Mouse (Mus musculus): ENCODE measurements around the gene Xxylt1. TPM values are rescaled to one million over a fixed set of nuclear protein-coding genes. Genes with fewer than 3 reads are reported as not detected.

The Xxylt1 gene
- total RNA-seq, 2 experiments from 2014 or later = 19.7 to 22.7 TPM

DNA sequence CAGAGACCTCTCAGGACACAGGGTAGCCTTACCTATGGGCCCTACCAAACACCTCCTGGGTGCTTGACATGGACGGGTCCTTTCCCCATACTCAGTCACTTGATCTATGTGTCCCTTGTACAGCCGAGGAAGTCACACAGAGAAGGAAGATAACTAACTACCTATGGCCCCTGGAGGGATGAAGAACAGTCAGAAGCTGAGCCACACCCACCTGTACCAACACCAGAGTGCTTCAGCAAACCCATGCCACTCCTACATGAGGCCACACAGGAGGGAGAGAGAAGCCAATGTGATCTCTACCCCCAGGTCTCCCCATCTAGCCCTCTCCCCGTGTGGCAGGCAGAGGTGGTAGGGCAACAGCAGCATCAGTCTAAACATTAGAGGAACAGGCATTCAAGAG lies 18.3 kb downstream of the Xxylt1 start:
- intact Hi-C loops (cut with DNase I) = no loop called here
- DNase-seq = no peak

DNA sequence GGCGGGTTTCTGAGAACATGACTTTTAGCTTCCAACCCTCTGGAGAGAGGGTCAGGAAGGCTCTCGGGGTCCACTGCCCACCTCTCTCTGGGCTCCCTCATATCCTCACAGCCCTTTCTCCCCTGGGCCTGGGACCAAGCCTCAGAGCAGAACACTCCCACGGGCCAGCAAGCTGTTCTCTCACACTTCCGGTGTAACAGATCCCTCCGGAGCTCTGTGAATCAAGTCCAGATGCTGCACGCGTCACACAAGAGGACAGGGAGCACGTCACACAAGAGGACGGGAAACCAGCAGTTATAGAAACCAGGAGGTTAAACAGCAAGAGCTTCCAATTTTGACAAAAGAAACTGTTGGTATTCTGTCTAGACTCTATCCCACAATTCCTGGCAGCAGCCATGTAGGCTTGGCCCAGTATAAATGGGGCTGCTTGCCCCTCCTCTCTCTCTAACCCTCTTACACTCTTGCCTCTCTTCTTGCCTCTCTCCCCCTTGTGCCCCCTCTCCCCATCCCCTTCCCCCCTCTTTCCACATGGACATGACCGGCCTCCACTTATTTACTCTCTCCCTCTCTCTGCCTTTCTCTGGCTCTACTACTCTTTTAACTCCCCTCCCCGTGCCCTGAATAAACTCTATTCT lies 19.9 kb downstream of the Xxylt1 start:
- intact Hi-C loops (cut with DNase I) = no loop called here
- DNase-seq = no peak

DNA sequence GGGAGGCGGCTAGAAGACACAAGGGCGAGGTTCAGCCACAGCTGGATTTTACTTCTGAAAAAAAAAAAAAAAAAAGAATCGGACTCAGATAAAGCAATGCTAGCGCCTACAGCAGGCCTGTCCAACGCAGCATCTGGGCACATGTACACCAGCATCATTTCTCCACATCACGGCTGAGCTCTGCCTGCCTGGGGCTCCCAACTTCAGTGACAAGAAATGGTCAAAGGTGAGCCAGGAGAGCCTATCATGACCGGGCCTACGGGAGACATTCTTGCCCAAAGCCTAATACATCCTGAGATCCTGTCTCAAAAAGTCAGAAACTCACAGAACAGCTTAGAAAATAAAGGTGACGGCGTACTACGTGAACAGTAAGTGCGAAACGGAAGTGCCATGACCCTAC lies 20.5 kb downstream of the Xxylt1 start:
- no peak for DNase-seq
- intact Hi-C loops (cut with DNase I) = no loop called here

GRCm38 (mm10) chr16:31060226-31060625 lies 21.0 kb downstream of the Xxylt1 start:
- DNase-seq = no peak
- intact Hi-C loops (cut with DNase I) = no loop called here

DNA sequence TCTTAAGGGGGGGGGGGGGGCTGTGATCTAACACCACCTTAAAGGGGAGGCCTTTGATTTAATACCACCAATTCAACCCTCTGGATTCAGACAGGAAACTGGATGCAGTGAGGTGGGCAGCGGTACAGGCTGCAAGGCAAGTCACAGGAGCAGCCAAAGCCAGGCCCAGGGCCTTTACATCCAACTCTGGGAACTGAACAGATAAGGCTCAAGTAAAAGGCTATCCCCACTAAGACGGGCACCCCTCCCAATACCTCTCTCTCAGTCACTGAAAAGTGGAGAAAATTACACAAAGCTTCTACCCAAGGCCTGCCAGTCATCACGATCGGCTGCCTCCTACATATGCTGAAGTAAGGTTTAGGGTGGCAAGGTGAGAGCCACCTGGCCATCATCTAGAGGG lies 21.5 kb downstream of the Xxylt1 start:
- intact Hi-C loops (cut with DNase I) = no loop called here
- no peak for DNase-seq

DNA sequence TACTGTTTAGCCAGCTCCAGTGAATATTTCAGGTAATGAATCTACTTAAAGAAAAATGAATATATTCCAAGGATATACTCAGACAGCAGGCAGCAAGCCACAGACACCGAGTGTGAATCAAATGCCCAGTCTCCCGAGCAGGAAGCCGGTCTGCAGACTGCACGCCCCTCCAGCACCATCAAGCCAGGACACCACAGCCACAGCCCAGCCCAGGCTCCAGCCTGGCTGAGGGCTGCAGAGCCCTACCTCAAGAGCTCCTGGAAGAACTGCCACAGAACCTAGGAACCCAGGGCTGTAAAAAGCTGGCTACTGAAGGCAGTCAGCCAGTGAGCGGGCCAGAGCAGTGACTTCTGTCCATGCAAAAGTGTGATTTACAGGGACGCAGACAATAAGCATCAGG lies 28.4 kb downstream of the Xxylt1 start:
- intact Hi-C loops (cut with DNase I) = no loop called here
- no peak for DNase-seq

- DNase-seq = no peak
- intact Hi-C loops (cut with DNase I) = no loop called here
These were observed 29.0 kb downstream of the Xxylt1 start for GRCm38 (mm10) chr16:31052177-31052726.

DNA sequence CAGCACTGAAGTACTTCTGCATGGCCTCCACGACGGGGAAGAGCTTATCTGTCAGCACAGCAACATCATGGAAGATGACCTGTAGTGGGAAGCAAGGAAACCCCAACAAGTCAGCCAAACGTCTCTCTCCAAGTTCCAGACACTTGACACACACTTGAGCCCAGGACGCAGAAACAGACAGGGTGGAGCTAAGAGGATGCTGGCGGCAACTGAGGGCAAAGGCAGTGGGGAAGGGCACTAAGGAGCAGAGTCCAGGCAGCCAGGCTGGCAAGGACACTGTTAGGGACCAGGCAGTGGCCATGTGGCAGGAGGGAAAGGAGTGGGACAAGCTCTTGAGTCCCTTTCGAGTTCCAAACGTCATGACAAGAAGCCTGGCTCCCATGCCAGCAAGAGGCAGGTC lies 30.5 kb downstream of the Xxylt1 start:
- intact Hi-C loops (cut with DNase I) = no loop called here
- DNase-seq = no peak

GRCm38 (mm10) chr16:31048194-31048593 lies 33.0 kb downstream of the Xxylt1 start:
- intact Hi-C loops (cut with DNase I) = no loop called here
- DNase-seq = no peak

- intact Hi-C loops (cut with DNase I) = no loop called here
- no peak for DNase-seq
These were observed 33.9 kb downstream of the Xxylt1 start for GRCm38 (mm10) chr16:31047186-31047898.

DNA sequence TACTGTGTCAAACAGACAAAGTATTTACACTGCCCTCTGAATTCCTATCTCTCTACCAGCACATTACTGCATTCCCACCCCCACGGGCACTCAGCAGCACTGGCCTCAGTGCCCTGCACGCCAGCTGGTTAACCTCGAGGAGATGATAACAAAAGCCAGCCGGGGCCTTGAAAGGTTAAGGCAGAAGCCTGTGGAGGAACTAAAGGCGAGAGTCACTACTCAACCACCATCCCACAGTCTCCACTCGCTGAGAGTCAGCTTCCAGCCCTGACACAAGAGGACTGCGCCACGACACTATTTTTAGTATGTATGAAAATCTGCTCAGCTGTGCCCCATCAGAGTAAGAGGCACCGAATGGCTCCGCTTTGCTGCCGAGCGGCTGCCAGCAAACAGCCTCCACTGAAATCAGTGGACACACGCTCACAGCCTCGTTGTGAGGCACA lies 35.0 kb downstream of the Xxylt1 start:
- intact Hi-C loops (cut with DNase I) = no loop called here
- DNase-seq = no peak

DNA sequence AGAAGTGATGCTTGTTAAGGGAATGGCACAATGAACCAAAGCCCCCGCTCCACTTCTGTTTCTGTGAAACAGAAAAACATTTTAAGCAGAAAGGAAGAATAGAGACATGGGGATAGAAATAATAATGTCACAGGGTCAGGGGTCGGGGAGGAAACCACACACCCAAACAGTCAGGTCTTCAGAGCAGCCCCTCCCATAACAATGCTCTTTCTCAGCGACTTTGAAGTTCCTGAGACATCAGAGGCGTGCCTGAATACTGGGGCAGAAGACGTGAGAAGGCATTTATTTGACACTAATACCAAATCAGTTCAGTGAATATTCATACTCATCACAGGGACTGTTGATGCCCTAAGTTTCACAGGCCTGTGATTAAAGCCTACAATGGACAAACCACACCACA lies 36.0 kb downstream of the Xxylt1 start:
- intact Hi-C loops (cut with DNase I) = no loop called here
- DNase-seq = no peak

GRCm38 (mm10) chr16:31043136-31043535 lies 38.1 kb downstream of the Xxylt1 start:
- no peak for DNase-seq
- intact Hi-C loops (cut with DNase I) = no loop called here

- DNase-seq = no peak
- intact Hi-C loops (cut with DNase I) = no loop called here
These were observed 39.7 kb downstream of the Xxylt1 start for GRCm38 (mm10) chr16:31041566-31041965.

- intact Hi-C loops (cut with DNase I) = no loop called here
- DNase-seq = no peak
These were observed 41.3 kb downstream of the Xxylt1 start for GRCm38 (mm10) chr16:31039803-31040459.

GRCm38 (mm10) chr16:31037431-31037830 lies 43.8 kb downstream of the Xxylt1 start:
- intact Hi-C loops (cut with DNase I) = no loop called here
- no peak for DNase-seq

- DNase-seq = no peak
- intact Hi-C loops (cut with DNase I) = no loop called here
These were observed 45.5 kb downstream of the Xxylt1 start for GRCm38 (mm10) chr16:31035651-31036245.

DNA sequence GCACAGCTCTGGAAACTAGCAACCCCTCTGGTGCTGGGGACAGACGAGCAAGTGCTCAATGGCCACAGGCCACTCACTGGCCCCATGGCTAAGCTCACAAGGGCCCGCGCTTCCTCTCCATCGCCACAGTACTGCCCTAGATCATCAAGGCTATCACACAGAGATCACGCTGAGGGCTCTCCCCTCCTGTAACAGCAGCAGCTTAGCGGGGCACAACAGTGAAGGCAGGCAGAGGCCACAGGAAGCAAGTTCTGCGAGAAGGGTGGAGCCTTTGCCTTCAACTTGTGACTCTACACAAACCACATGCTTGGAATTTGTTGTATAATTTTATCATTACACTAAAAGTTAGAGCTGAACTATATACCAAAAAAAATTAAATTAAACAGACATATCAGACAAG lies 46.0 kb downstream of the Xxylt1 start:
- no peak for DNase-seq
- intact Hi-C loops (cut with DNase I) = no loop called here

DNA sequence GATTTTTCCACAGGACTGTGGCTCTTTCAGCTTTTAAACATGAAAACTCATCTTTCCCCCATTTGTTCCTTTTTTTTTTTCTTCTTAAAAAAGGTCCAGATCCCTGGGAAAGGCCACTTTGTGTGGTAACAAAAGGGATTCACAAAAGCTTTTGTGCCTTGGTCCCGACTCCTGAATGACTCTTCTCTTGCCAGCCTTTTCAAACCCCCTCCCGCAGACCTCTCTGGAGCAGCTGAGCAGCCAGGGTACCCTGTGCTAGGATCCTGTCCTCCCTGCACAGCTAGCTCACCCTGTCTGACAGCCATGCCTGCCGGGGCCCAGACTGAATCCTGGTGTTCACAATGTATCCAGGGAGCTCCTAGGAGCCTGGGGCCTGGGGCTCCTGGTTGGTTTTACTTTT lies 47.2 kb downstream of the Xxylt1 start:
- intact Hi-C loops (cut with DNase I) = no loop called here
- DNase-seq = no peak

DNA sequence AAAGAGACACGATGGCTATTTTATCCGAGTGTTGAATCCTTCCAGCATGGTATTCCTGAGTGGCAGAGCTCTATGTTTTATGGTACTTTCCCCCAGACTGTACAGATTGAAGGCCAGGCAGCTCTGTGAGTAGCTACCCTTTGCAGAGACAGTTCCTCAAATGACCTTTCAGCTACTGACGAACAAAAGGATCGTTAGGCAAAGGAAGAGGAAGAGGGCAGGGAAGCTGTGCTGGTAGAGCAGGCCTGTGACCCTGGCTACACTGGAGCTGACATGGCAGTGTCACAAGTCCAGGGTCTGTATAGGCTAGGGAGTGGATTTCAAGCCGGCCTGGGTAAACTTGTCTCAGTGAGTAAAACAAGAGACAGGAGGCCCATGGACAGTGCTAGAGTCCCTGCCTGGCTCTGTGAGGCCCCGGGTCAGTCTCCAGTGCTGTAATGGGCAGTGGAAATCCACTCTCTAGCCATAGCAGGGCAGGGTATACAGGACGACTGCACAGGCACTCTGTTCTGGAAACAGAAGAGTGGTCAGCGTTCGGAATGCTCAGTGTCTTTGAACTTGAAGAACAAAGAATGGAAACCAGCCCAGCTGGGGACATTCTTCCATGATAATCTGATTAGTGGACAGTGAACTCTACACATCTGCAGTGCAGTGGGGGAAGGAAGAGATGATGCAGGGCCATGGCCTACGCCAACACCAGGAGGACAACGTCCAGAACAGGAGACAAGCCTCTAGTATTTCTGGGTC lies 51.3 kb downstream of the Xxylt1 start:
- DNase-seq = no peak
- intact Hi-C loops (cut with DNase I) = no loop called here

DNA sequence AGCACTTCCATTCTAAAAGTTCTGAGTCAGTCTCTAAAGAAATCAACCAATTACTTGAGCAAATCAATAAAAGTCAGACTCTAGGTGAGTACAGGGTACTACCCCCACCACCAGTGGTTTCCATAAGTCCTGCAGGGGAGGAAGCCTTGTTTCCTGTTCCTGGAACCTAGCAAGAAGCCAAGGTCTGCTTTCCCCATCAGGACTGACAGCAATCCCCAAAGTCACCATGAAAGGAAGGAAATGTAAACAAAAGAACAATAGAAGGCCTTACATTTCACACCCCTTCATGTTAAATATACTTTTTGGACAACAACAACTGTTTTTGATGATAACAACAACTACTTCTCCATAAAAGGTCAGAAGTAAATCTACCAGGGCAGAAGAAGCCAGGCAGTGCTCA lies 53.6 kb downstream of the Xxylt1 start:
- no peak for DNase-seq
- intact Hi-C loops (cut with DNase I) = no loop called here
